Mouse (Mus musculus): ENCODE data around the gene Gm17018.

DNA sequence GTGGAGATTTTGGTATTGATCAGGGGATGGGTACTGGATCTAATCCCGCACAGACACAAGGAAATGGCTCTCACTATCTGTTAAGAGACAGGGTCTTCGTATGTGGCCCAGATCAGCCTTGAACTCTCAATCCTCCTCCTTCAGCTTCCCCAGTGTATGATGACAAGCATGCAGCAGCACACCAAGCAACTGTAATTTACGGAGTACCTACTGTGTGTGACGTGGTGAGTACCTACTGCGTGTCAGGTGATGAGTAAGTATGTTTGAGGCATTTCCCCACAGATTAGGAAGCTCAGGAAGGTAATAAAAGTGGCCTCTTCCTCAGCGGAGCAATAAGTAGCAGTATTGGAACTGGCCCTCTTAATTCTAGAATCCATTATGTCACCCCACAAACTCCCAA is 35.1 kb downstream of the Gm17018 start:
- TF ChIP-seq CTCF (conservative IDR thresholded peaks at IDR 0.05; ENCODE audit: insufficient read depth, insufficient read length, low read depth, low read length) (no peak), POLR2A (IDR thresholded peaks at IDR 0.05; ENCODE audit: low read depth, low read length) (no peak)
